Mouse (Mus musculus) heart, postnatal 0 days (tissue): ENCODE data around the gene Serpine3.

Source experiments
- CTCF ChIP-seq: IDR thresholded peaks from 2 replicates; pipeline ENCODE4 v1.5.1; 2016; ENCODE audit warnings: antibody characterized with exemption, control low read depth, low read depth
- EP300 ChIP-seq: IDR thresholded peaks from 2 replicates; pipeline ENCODE4 v1.6.1; 2016; ENCODE audit warnings: antibody characterized with exemption, low read depth

DNA sequence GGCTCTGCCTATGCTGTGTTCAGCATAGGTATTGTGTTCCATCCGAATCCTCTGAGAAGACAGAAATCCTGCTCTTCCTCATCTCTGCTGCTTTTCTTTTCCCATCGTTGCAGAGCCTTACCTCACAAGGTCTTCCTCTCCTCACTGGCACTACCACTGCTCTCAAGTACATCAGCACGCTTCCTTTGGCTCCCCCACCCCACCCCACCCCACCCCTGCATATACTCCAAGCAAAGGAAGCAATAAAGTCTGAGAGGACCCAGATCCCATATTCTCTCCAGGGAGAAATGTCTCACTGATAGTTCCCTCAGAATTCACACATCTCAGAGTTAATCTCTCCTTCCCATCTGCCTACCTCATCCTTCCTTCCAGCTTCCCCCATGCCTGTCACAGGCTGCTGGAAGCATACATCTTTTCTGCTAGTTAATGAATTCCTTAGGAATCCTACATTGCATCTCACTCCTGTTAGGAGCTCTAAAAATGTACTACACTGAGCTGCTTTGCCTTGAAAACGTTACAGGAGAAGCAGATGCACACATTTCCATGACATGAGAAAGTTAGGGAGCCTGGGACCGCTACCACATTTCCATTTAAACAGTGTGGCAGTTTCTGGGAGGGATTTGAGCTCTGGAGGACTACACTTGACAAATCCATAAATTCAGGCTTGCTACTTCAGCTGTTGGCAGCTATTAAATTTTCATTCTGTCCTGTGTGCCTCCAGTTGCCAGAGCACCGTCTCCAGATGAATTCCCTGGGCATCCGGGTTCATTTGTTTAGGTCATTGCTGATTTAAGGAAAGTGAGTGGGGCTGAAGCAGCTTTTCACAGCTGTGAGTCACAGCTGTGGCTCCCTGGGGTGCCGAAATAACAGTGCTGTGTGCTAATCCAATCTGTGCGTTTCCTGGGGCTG lies 25.8 kb upstream of the Serpine3 start:
- TF ChIP-seq CTCF (no peak), EP300 (no peak)
